Mouse (Mus musculus) C2C12 (cell line): Measurements from ENCODE around the gene Itgb6. TPM values are rescaled to one million over a fixed set of nuclear protein-coding genes. Genes with fewer than 3 reads are reported as not detected.

Experiments used
- H3K27me3 ChIP-seq: one replicate; pipeline ENCODE4 v1.6.1; 2011; ENCODE audit not compliant: control insufficient read depth, insufficient read depth, insufficient read length
- H3K36me3 ChIP-seq: one replicate; pipeline ENCODE4 v1.6.1; 2011; ENCODE audit not compliant: control insufficient read depth, insufficient read depth
- H3K4me3 ChIP-seq: one replicate; pipeline ENCODE4 v1.5.1; 2011; ENCODE audit warnings: mild to moderate bottlenecking, control low read depth; ENCODE audit not compliant: poor library complexity, insufficient read depth, severe bottlenecking
- H3K79me2 ChIP-seq: one replicate; pipeline ENCODE4 v1.6.1; 2011; ENCODE audit not compliant: control insufficient read depth, insufficient read depth
- H3K79me3 ChIP-seq: one replicate; pipeline ENCODE4 v1.6.1; 2011; ENCODE audit warnings: low read depth, control low read depth
- H3ac ChIP-seq: one replicate; pipeline ENCODE3; 2011; ENCODE audit warnings: low read depth; ENCODE audit not compliant: control insufficient read depth, insufficient read length
- CEBPB ChIP-seq: IDR thresholded peaks from one replicate; pipeline ENCODE4 v1.6.1; 2011; ENCODE audit warnings: low read depth, mild to moderate bottlenecking, control low read depth, moderate library complexity
- CTCF ChIP-seq: IDR thresholded peaks from one replicate; pipeline ENCODE4 v1.5.1; 2011; ENCODE audit not compliant: control insufficient read depth, insufficient read depth, insufficient read length
- FOSL1 ChIP-seq: IDR thresholded peaks from one replicate; pipeline ENCODE4 v1.8.0; 2011; ENCODE audit warnings: mild to moderate bottlenecking, low read length; ENCODE audit not compliant: poor library complexity, insufficient read depth, severe bottlenecking
- MAX ChIP-seq: IDR thresholded peaks from one replicate; pipeline ENCODE4 v1.6.1; 2011; ENCODE audit warnings: mild to moderate bottlenecking, control low read depth
- MYOD1 ChIP-seq: IDR thresholded peaks from one replicate; pipeline ENCODE4 v1.6.1; 2011; ENCODE audit warnings: low read depth; ENCODE audit not compliant: control insufficient read depth, insufficient read length
- MYOG ChIP-seq: IDR thresholded peaks from one replicate; pipeline ENCODE4 v1.6.1; 2011; ENCODE audit not compliant: control insufficient read depth, insufficient read length; ENCODE audit errors: extremely low read depth
- USF1 ChIP-seq: IDR thresholded peaks from one replicate; pipeline ENCODE4 v1.6.1; 2011; ENCODE audit warnings: low read depth, mild to moderate bottlenecking, control low read depth, moderate library complexity
- polyA plus RNA-seq: library from polyadenylated mRNA; unstranded; fragments of >200 nt; fragmentation: generic; extraction: Trizol; gene quantifications from one replicate; pipeline ENCODE4 v1.2.1, GENCODE M21; 2012; ENCODE audit warnings: missing spikeins

Gene Itgb6
- polyA plus RNA-seq, 1 experiment = 0.30 TPM

GRCm38 (mm10) chr2:60685973-60686372, 36.5 kb downstream of the Itgb6 start:
- Histone ChIP-seq H3K36me3 (no peaks in the 10 kb centered on the region), H3K79me3 (no peaks in the 10 kb centered on the region), H3ac (no peak overlapping the region), H3K27me3 (no peaks in the 10 kb centered on the region), H3K79me2 (no peaks in the 10 kb centered on the region), H3K4me3 (no peak overlapping the region)
- no peak for TF ChIP-seq CEBPB

DNA sequence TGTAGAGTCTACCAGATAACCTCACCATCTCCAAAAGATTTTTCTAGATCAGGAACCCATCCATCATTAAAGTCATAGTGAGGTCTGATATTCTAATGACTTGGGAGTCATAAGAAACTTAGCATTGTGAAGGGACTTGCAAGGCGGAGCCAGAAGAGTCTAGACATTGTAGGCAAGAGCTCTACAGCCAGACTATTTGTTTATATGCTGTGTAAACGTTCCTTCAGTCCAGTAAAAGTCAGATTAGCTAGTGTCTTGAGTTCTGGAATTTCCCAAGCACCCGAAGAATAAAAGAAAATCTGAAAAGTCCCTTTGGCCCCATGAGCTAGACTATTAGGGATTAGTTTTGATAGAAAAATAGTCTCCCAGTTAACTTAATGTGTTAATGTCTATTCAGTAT, 38.3 kb downstream of the Itgb6 start:
- H3K4me3 ChIP-seq = no peak overlapping the region
- H3K27me3 ChIP-seq = no peaks in the 10 kb centered on the region
- no peaks in the 10 kb centered on the region for H3K36me3 ChIP-seq
- H3K79me3 ChIP-seq = no peaks in the 10 kb centered on the region
- TF ChIP-seq CEBPB = no peak
- no peak for TF ChIP-seq USF1
- no peak for TF ChIP-seq FOSL1
- TF ChIP-seq MYOG = no peak
- no peak overlapping the region for H3ac ChIP-seq
- no peaks in the 10 kb centered on the region for H3K79me2 ChIP-seq

GRCm38 (mm10) chr2:60682554-60682953, 39.9 kb downstream of the Itgb6 start:
- Histone ChIP-seq H3K27me3 (no peaks in the 10 kb centered on the region), H3K79me2 (no peaks in the 10 kb centered on the region), H3K4me3 (no peak overlapping the region), H3ac (no peak overlapping the region), H3K79me3 (no peaks in the 10 kb centered on the region), H3K36me3 (no peaks in the 10 kb centered on the region)
- no peak for TF ChIP-seq CEBPB
- TF ChIP-seq MYOG = no peak
- no peak for TF ChIP-seq CTCF
- no peak for TF ChIP-seq USF1
- TF ChIP-seq MAX = no peak
- no peak for TF ChIP-seq MYOD1
- TF ChIP-seq FOSL1 = no peak

- Histone ChIP-seq H3ac (no peak overlapping the region), H3K36me3 (no peaks in the 10 kb centered on the region), H3K79me2 (no peaks in the 10 kb centered on the region), H3K27me3 (no peaks in the 10 kb centered on the region), H3K79me3 (no peaks in the 10 kb centered on the region), H3K4me3 (no peak overlapping the region)
- TF ChIP-seq MYOD1 (no peak), USF1 (no peak), MYOG (no peak), CTCF (no peak), CEBPB (no peak), MAX (no peak), FOSL1 (no peak)
Measured at GRCm38 (mm10) chr2:60674413-60674812, 48.0 kb downstream of the Itgb6 start.

DNA sequence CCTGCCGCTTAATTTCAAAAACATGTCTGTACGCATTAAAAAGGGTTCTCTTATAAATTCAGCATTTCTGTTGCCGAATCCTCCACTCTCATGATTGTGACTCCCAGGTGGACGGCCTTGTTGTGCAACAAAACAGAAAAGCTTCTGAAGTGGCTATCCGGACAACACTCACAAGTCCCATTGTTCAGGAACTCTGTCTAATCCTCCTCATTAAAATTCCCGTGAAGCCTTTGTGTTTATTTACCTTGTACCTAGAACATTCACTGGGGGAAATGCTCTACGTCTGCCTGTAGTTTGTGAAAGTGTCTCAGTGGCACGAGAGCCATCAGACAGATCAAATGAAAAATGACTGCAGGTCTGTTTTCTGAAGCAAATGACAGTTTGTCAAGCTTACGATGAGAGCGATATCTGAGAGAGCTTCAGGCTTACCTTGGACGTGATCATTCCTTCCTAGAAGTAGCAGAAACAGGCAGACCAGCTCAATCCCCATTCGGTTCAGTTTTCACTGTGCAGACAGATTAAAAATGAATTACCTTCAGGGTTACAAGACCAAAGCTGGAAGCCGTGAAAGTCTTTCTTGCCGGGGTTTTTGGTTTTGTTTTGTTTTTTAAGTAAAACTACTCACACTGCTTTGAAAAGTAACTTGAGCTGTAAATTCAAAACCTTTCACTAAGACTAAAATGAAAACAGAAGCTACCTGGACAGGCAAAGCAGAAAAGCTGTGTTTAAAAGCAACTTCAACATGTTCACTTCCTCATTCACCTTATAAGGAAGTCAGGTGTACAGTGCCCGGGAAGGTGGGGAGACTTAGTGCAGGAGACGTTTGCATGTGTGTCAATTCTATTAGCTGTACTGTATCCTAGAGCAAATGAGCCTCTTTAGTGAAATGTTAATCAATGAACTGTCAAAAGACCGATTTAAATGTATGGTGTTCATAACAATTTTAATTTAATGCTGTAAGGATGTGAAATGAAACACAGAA, 49.2 kb downstream of the Itgb6 start:
- no peak overlapping the region for H3K4me3 ChIP-seq
- no peaks in the 10 kb centered on the region for H3K27me3 ChIP-seq
- no peak overlapping the region for H3ac ChIP-seq
- H3K79me3 ChIP-seq = no peaks in the 10 kb centered on the region
- H3K79me2 ChIP-seq = no peaks in the 10 kb centered on the region
- no peak for TF ChIP-seq MAX
- TF ChIP-seq MYOD1 = no peak
- no peak for TF ChIP-seq USF1
- no peak for TF ChIP-seq FOSL1
- TF ChIP-seq CEBPB = no peak
- no peak for TF ChIP-seq CTCF
- no peak for TF ChIP-seq MYOG
- no peaks in the 10 kb centered on the region for H3K36me3 ChIP-seq

GRCm38 (mm10) chr2:60671215-60671614, 51.2 kb downstream of the Itgb6 start:
- TF ChIP-seq CEBPB (no peak), MYOD1 (no peak), MAX (no peak), USF1 (no peak), FOSL1 (no peak), CTCF (no peak), MYOG (no peak)
- Histone ChIP-seq H3K79me2 (no peaks in the 10 kb centered on the region), H3K79me3 (no peaks in the 10 kb centered on the region), H3K36me3 (no peaks in the 10 kb centered on the region), H3ac (no peak overlapping the region), H3K4me3 (no peak overlapping the region), H3K27me3 (no peaks in the 10 kb centered on the region)
